Mouse (Mus musculus) erythroblast, embryonic 14.5 days (primary cell): ENCODE measurements at regions not wholly inside any gene's neighbourhood (a gene's known extent, or its start where the extent isn't known, plus 50 kb on each side); places are given as distances from the start of the nearest gene placed in this dataset.

Experiments used
- GATA1 ChIP-seq: IDR thresholded peaks from 2 replicates; pipeline ENCODE4 v1.6.1; 2012; ENCODE audit warnings: low read length, inconsistent platforms, mixed read lengths
- TAL1 ChIP-seq: IDR thresholded peaks from 3 replicates; pipeline ENCODE4 v1.6.1; 2012; ENCODE audit warnings: low read length, inconsistent platforms, mixed read lengths

- TF ChIP-seq TAL1, result no peak
- no peak for TF ChIP-seq GATA1
Observed at GRCm38 (mm10) chr14:36525591-36526037, 430.9 kb downstream of the 4930474N05Rik start.
